Mouse (Mus musculus) embryonic fibroblast, embryonic 13.5 days (primary cell): Measurements from ENCODE around the gene Pgap3.

Experiments used
- CTCF ChIP-seq: IDR thresholded peaks from 2 replicates; pipeline ENCODE4 v1.5.1; 2011; ENCODE audit warnings: mild to moderate bottlenecking, control low read depth, low read length, moderate library complexity, borderline replicate concordance; ENCODE audit not compliant: insufficient read depth
- POLR2A ChIP-seq: IDR thresholded peaks from 2 replicates; pipeline ENCODE4 v1.6.1; 2011; ENCODE audit warnings: low read depth, mild to moderate bottlenecking, control low read depth, low read length, moderate library complexity

DNA sequence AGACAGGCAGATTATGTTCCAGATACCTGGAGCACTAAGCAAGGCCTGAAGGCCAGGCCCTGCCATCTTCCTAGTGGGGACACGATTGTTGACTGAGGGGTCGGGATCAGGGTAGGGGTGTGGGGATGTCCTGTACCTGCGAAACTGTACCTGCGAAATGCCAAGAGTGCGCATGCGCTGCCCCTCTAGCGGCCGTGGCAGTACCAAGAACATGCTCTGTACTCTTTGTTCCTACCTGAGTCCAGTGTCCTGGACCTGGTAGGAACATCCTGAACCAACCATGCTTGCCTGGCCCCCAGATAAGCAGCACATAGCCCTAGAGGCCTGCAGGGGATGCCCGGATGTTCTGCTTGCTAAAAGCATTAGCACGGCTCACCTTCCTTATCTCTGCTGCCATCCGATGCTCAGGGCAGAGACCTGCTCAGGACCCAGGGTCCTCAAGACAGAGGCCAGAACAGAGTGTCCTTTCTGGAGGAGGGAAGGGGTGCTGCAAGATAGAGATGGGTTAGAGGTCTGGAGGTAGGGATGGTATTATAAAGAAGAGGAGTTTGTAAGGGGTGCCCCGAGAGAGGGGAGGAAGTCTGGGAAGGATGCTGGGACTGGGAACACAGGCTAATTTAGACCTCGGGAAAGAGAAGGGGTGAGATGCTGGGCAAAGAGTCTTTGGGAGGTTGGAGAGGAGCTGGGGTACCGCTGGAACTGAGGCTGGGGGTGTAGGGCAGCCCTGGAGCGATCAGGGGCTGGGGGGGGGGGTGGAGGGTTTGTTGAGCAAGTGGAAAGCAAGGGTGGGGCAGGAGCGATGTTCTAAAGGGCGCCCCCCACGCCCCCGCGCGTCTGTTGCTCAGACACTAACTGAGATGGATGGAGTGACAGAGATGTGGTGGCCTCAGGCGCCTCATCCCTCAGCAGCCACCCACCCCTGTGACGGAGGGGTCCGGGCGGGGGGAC is 14.4 kb downstream of the Pgap3 start, which contains the start of gene Pnmt:
- TF ChIP-seq CTCF: no peak
- TF ChIP-seq POLR2A: no peak
